Mouse (Mus musculus): ENCODE measurements around the gene Tenm2. TPM values are rescaled to one million over a fixed set of nuclear protein-coding genes. Genes with fewer than 3 reads are reported as not detected.

The Tenm2 gene
- polyA plus RNA-seq, 1 experiment from 2014 or later: 0.23 TPM

DNA sequence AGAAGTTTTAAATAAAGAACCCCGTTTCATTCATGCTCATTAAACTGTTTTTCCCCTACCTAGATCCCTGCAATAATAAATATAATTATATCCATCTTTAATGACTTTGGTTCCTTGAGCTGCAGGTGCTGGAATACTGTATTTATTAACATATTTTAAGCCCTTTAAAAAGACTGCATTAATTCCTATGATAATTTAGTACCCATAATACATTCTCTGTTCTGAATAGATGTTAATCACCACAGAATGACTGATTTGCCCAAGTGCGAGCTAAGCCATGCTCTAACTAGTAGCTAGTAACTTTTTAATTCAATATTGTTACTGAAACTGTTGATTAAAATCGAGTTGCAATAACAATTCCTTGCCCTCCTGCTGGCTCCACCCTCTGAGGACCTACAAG is 810.8 kb downstream of the Tenm2 start:
- ATAC-seq: no peak
- WGBS (ENCODE audit: insufficient replicate concordance): 51% methylated on average over 3 of the region's 3 CpGs
- H3K27ac ChIP-seq: no peak overlapping the region
- H3K36me3 ChIP-seq: no peaks in the 10 kb centered on the region
- H3K4me1 ChIP-seq: no peaks in the 10 kb centered on the region
- H3K4me3 ChIP-seq: no peak overlapping the region
- no peak overlapping the region for H3K9ac ChIP-seq
- no peaks in the 10 kb centered on the region for H3K27me3 ChIP-seq (replicated peaks)
- H3K4me2 ChIP-seq: no peak overlapping the region
- H3K9me3 ChIP-seq (replicated peaks): no peaks in the 10 kb centered on the region

DNA sequence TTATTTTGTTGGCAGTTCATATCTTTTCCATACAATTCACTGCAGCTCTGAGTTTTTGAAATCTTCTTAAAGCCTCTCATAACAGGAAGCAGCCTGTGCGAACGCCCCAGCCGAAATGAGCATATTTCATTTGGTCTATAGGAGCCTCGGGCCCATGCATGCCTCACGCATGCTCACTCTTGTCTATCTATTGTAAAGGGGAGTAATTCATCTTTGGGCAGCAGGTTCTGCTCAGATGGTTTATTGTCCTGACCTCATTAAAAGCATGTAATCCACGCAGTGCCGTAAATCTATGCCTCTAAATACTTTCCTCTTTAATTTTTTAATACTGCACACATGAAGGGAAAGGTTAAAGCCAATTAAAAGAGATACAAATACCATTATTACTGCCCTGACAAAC is 815.7 kb downstream of the Tenm2 start:
- no peak for ATAC-seq
- H3K27me3 ChIP-seq (replicated peaks): no peaks in the 10 kb centered on the region

DNA sequence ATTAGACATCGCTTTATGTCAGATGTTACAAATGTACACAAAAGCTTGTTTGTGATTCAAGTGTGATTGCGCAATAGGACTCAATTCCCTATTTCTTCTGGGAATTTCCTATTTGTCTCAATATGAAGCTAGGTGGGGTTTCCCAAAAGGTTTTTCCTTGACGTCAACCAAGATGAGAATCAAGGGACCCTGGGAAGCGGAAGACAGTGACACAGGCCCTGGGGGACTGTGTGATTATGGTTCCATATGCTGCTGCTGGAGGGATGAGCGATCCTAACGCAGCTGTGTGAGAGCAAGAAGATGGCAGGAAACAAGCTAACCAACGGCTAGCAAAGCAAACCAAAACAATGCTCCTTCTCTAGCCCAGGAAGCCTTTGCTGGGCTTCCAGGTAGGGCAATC is 820.5 kb downstream of the Tenm2 start:
- WGBS (ENCODE audit: insufficient replicate concordance): 62% methylated on average over 7 of the region's 7 CpGs
- no peaks in the 10 kb centered on the region for H3K4me1 ChIP-seq
- no peaks in the 10 kb centered on the region for H3K9me3 ChIP-seq (replicated peaks)
- H3K36me3 ChIP-seq: no peaks in the 10 kb centered on the region
- no peak for ATAC-seq
- no peak overlapping the region for H3K4me2 ChIP-seq
- no peaks in the 10 kb centered on the region for H3K27me3 ChIP-seq (replicated peaks)
- H3K4me3 ChIP-seq: no peak overlapping the region
- H3K9ac ChIP-seq: no peak overlapping the region
- no peak overlapping the region for H3K27ac ChIP-seq

More for the DNA sequence above, 815.7 kb downstream of the Tenm2 start:
- Histone ChIP-seq H3K4me3 (no peak overlapping the region), H3K4me1 (no peaks in the 10 kb centered on the region), H3K36me3 (no peaks in the 10 kb centered on the region), H3K9me3 (replicated peaks) (no peaks in the 10 kb centered on the region), H3K27ac (no peak overlapping the region), H3K9ac (no peak overlapping the region), H3K4me2 (no peak overlapping the region)
- 69% methylated on average over 7 of the region's 7 CpGs for WGBS (ENCODE audit: insufficient replicate concordance)

DNA sequence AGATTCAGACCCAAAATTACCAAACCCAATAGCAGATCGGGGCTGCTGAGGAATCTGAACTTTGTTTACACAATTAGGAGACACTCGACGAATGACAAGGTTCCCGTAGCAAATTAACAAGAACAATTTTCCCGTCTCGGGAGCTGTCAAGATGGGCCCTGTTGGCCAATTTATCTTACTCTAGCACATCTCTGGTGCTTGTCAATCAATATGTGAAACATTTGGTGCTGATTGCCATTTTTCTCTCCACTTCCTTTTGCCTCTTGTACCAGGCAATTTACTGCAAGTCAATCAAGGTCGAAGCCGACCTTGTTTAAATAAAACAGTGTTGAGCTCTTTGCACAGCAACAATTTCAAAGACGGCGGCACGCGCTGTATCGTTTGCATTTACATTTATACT is 824.9 kb downstream of the Tenm2 start:
- Histone ChIP-seq H3K4me3 (no peak overlapping the region), H3K27me3 (replicated peaks) (no peaks in the 10 kb centered on the region), H3K27ac (no peak overlapping the region), H3K9ac (no peak overlapping the region), H3K36me3 (no peaks in the 10 kb centered on the region), H3K4me1 (no peaks in the 10 kb centered on the region), H3K9me3 (replicated peaks) (no peaks in the 10 kb centered on the region), H3K4me2 (no peak overlapping the region)
- WGBS (ENCODE audit: insufficient replicate concordance): 59% methylated on average over 13 of the region's 13 CpGs
- ATAC-seq: no peak

DNA sequence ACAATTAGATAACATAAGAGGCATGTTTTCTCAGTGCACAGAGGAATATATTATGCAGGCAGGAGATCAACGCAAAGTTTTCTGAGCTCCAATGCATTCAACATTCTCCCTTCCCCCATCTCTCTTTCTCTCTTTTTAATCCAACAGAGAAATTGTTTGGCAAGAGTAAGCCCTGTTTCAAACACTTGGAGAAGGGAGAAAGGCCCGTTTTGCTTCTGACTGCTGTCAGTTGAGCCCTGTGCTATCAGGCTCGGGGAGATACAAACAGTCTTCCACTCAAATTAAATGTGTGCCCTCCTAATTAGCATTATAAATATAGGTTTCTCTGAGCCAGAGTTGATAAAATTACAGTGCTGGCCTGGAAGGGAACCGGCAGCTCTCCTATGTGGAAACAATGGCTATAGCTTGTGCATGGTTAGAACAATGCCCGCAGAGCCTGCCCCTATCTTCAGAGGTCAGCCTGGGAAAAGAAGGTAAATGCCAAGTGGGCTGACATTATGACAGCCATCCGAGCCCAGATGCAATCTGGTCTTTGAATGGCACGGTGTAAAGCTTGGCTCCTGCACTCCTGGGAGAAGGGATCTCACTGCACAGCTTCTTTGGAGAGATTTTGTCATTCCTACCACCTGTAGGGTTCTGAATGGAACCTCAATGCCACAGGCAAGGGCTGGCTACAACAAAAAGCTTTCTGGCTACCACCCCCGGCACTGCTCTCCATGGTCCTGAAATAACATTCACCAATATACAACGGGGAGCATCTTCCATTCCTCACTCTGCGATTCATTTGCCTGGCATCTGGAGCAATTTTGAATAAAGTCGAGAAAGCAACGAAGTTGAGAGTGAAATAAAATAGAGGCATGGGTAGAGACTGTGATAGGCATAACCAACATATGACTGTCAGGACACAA is 839.7 kb downstream of the Tenm2 start:
- H3K9ac ChIP-seq: no peak overlapping the region
- no peaks in the 10 kb centered on the region for H3K27me3 ChIP-seq (replicated peaks)
- no peak overlapping the region for H3K4me3 ChIP-seq
- ATAC-seq: no peak
- no peaks in the 10 kb centered on the region for H3K9me3 ChIP-seq (replicated peaks)
- no peak overlapping the region for H3K27ac ChIP-seq
- WGBS (ENCODE audit: insufficient replicate concordance): 40% methylated on average over 12 of the region's 12 CpGs
- H3K4me1 ChIP-seq: no peaks in the 10 kb centered on the region
- H3K36me3 ChIP-seq: no peaks in the 10 kb centered on the region
- H3K4me2 ChIP-seq: no peak overlapping the region

DNA sequence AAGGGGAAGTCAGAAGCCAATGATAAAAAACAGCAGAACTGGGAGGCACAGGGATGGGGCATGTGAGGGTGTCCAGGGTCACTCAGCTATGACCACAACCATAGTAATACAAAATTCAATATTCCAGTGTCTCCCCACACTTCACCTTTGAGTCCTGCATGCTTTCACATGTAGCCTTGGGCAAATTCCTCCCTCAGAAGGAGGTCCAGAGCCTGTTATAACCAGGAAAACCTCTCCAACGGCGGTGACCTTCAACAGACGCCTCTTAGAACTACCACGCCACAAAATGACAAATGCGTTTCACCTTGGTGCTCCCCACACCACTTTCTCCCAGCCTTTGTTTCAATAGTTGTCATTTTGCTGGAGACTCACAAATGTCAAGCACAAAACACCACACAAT is 851.1 kb downstream of the Tenm2 start:
- no peaks in the 10 kb centered on the region for H3K36me3 ChIP-seq
- no peak for ATAC-seq
- no peak overlapping the region for H3K4me3 ChIP-seq
- H3K9ac ChIP-seq: no peak overlapping the region
- H3K27ac ChIP-seq: no peak overlapping the region
- no peaks in the 10 kb centered on the region for H3K4me1 ChIP-seq
- H3K27me3 ChIP-seq (replicated peaks): no peaks in the 10 kb centered on the region
- no peaks in the 10 kb centered on the region for H3K9me3 ChIP-seq (replicated peaks)
- H3K4me2 ChIP-seq: no peak overlapping the region
- 82% methylated on average over 5 of the region's 5 CpGs for WGBS (ENCODE audit: insufficient replicate concordance)

DNA sequence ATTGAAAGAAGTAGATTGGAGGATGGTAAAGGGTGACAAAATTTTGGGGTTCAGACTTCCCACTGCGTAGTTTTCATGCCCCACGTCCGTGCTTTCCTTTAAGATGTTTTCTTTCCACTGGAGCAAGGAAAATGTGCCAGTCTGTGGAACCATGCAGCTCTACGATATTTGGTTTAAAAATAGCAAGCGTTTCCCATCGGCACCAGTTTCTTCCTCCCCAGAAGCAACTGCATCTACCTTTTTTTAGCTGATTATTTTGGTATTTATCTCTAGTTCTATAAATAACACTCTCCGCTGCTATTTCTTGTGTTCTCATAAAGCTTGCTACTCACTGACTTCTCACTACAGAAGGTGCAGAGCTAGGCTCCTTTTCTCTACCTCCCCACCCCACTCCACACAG is 864.0 kb downstream of the Tenm2 start:
- H3K4me3 ChIP-seq: no peak overlapping the region
- H3K4me1 ChIP-seq: no peaks in the 10 kb centered on the region
- no peak overlapping the region for H3K4me2 ChIP-seq
- H3K9ac ChIP-seq: no peak overlapping the region
- no peaks in the 10 kb centered on the region for H3K9me3 ChIP-seq (replicated peaks)
- ATAC-seq: no peak
- WGBS (ENCODE audit: insufficient replicate concordance): 72% methylated on average over 7 of the region's 7 CpGs
- no peaks in the 10 kb centered on the region for H3K36me3 ChIP-seq
- H3K27me3 ChIP-seq (replicated peaks): no peaks in the 10 kb centered on the region
- H3K27ac ChIP-seq: no peak overlapping the region

DNA sequence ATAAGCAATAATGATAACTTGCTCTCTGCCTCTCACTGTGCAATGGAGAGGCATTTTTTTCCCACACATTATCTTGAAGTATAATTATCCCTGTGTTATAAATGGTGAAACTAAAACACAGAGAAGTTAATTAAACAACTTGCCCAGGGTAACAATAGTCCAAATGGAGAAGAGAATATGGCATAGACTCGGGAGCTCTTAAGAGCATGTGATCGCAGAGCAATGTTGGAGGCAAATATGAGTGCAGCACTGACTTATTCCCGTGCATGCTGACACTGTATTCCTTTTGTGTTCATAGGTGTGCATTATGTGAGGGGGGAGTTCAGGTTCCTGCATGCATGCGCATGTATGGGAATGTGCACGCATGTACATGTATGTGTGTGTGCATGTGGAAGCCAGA is 870.7 kb downstream of the Tenm2 start:
- Histone ChIP-seq H3K36me3 (no peaks in the 10 kb centered on the region), H3K9ac (no peak overlapping the region), H3K9me3 (replicated peaks) (no peaks in the 10 kb centered on the region), H3K4me2 (no peak overlapping the region), H3K27me3 (replicated peaks) (no peaks in the 10 kb centered on the region), H3K4me1 (no peaks in the 10 kb centered on the region), H3K4me3 (no peak overlapping the region), H3K27ac (no peak overlapping the region)
- no peak for ATAC-seq
- 77% methylated on average over 5 of the region's 5 CpGs for WGBS (ENCODE audit: insufficient replicate concordance)

DNA sequence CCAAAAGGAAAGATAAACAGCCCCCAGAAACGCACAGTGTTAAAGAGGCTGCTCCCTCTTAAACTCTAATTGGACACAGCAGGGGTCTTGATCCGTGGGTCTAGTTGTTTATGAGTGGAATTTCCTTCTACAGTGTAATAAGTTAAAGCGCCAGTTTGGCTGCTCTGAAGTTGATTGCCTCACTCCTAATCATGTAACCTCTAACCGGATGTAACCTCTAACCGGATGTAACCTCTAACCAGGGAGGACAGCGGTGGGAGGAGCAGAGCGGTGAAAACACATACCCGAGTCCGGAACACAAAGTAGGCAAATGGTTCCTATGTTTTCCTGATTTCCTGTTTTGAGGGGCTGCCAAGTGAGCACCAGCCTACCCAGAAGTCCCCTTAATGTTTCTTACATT is 871.3 kb downstream of the Tenm2 start:
- H3K36me3 ChIP-seq: no peaks in the 10 kb centered on the region
- WGBS (ENCODE audit: insufficient replicate concordance): 50% methylated on average over 9 of the region's 9 CpGs
- H3K4me2 ChIP-seq: no peak overlapping the region
- H3K4me3 ChIP-seq: no peak overlapping the region
- H3K9ac ChIP-seq: no peak overlapping the region
- no peak for ATAC-seq
- no peaks in the 10 kb centered on the region for H3K4me1 ChIP-seq
- H3K9me3 ChIP-seq (replicated peaks): no peaks in the 10 kb centered on the region
- no peaks in the 10 kb centered on the region for H3K27me3 ChIP-seq (replicated peaks)
- no peak overlapping the region for H3K27ac ChIP-seq

DNA sequence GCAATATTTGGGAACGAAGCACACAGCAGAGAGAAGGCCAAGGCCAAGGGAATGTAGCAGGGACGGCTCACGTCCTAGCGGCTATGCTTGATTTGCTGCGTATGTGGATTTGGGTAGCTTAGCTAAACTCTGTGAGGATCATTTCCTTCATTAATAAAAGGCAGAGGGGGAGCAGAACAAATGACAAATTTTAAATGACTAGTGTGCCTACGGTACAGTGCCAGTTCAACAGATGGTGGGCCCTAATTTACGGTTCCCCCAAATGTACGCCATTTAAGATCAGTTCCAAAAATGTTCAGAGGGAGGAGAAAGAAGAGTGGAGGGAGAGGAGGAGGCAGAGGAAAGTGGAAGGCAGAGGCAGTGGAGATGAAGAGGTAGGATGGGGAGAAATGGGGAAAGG is 873.2 kb downstream of the Tenm2 start:
- no peak for ATAC-seq
- H3K4me1 ChIP-seq: no peaks in the 10 kb centered on the region
- no peak overlapping the region for H3K9ac ChIP-seq
- no peak overlapping the region for H3K27ac ChIP-seq
- WGBS (ENCODE audit: insufficient replicate concordance): 76% methylated on average over 8 of the region's 8 CpGs
- H3K9me3 ChIP-seq (replicated peaks): no peaks in the 10 kb centered on the region
- no peak overlapping the region for H3K4me3 ChIP-seq
- H3K27me3 ChIP-seq (replicated peaks): no peaks in the 10 kb centered on the region
- H3K4me2 ChIP-seq: no peak overlapping the region
- H3K36me3 ChIP-seq: no peaks in the 10 kb centered on the region

DNA sequence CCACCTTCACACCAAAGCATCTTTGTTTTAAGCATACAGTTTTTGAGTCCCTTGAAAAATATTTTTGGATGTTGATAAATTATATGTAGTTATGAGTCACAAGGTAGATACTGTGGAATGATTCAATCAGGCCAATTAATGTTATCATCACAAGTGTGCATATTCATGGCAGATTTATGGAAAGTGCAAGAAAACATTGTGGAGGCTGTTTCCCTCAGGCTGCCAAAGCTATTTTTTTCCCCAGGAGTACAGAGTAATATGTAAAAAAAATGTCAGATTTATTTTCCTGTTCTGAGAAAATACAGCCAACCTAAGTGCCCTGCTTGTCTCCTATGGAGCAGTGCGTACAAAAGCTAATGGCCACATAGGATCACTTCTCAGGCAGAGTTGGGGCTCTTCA is 882.5 kb downstream of the Tenm2 start:
- no peak overlapping the region for H3K4me3 ChIP-seq
- 78% methylated on average over 1 of the region's 1 CpGs for WGBS (ENCODE audit: insufficient replicate concordance)
- no peaks in the 10 kb centered on the region for H3K36me3 ChIP-seq
- no peak overlapping the region for H3K27ac ChIP-seq
- ATAC-seq: no peak
- no peak overlapping the region for H3K4me2 ChIP-seq
- H3K4me1 ChIP-seq: no peaks in the 10 kb centered on the region
- no peaks in the 10 kb centered on the region for H3K27me3 ChIP-seq (replicated peaks)
- no peak overlapping the region for H3K9ac ChIP-seq
- no peaks in the 10 kb centered on the region for H3K9me3 ChIP-seq (replicated peaks)

DNA sequence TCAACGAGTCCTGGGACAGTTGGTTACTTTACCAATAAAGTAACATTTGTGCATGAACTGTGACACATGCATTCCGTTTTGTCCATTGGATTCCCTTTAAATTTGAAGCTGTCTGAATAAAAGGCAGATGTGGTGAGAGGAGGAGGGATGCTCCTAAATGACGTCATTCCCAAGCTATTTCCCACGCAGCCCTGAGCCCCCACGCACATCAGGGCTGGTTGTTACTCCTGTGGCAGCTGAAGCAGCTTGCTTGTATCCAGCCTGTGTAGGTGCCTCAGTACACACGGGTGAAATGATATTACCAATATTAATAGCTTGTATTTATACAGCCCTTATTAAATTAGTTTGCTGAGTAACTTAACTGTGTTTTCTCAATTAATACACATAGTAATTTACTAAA is 884.0 kb downstream of the Tenm2 start:
- H3K9ac ChIP-seq: no peak overlapping the region
- no peak overlapping the region for H3K4me2 ChIP-seq
- H3K9me3 ChIP-seq (replicated peaks): no peaks in the 10 kb centered on the region
- H3K36me3 ChIP-seq: no peaks in the 10 kb centered on the region
- no peaks in the 10 kb centered on the region for H3K27me3 ChIP-seq (replicated peaks)
- WGBS (ENCODE audit: insufficient replicate concordance): 46% methylated on average over 6 of the region's 6 CpGs
- H3K4me3 ChIP-seq: no peak overlapping the region
- no peak for ATAC-seq
- H3K4me1 ChIP-seq: no peaks in the 10 kb centered on the region
- no peak overlapping the region for H3K27ac ChIP-seq

DNA sequence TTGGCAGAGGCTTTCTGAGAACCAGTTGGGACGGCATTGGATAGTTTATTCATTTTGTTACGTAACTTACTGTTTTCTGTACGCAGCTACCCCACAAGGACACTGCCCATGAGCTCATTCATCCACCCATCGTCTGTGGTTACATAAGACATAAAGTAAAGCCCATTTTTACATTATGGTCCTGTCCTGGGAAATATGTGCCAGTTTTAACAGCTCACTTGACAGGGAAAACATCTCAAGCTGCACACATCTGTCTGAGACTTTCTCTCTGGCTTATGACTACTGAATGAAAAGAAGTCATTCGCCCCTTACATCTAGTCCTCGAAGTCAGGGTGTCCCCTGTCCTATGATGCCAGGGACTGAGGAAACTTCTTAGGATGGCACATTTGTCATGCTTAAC is 884.4 kb downstream of the Tenm2 start:
- Histone ChIP-seq H3K27ac (no peak overlapping the region), H3K4me2 (no peak overlapping the region), H3K4me3 (no peak overlapping the region), H3K9ac (no peak overlapping the region), H3K27me3 (replicated peaks) (no peaks in the 10 kb centered on the region), H3K4me1 (no peaks in the 10 kb centered on the region), H3K9me3 (replicated peaks) (no peaks in the 10 kb centered on the region), H3K36me3 (no peaks in the 10 kb centered on the region)
- ATAC-seq: no peak
- WGBS (ENCODE audit: insufficient replicate concordance): 68% methylated on average over 6 of the region's 6 CpGs

All from liver, embryonic 12.5 days (tissue).